Mouse (Mus musculus) limb, embryonic 13.5 days (tissue): Measurements from ENCODE around the gene Nat8f4. TPM values are rescaled to one million over a fixed set of nuclear protein-coding genes. Genes with fewer than 3 reads are reported as not detected.
"Not testable (repeated sequence)": the region's sequence is repeated elsewhere in the genome, so short reads cannot be mapped to it uniquely, and the experiment has no call there.

Source experiments
- ATAC-seq: fragments of 200-750 bp; cut with Nextera tagmentation; 2 replicates; pipeline ENCODE4 v1.8.0; 2017; ENCODE audit warnings: low read depth, moderate number of reproducible peaks, moderate TSS enrichment; ENCODE audit not compliant: low FRiP score
- H3K27ac ChIP-seq: fragments of 300-500 bp; sonication (generic); 2 replicates; pipeline ENCODE4 v1.5.1; 2015; ENCODE audit warnings: inconsistent platforms, mild to moderate bottlenecking, moderate library complexity
- H3K27me3 ChIP-seq: fragments of 300-500 bp; sonication (generic); 2 replicates; pipeline ENCODE4 v1.6.1; 2015; ENCODE audit warnings: mild to moderate bottlenecking, inconsistent platforms
- H3K36me3 ChIP-seq: fragments of 300-500 bp; sonication (generic); 2 replicates; pipeline ENCODE4 v1.6.1; 2015; ENCODE audit warnings: inconsistent platforms, mild to moderate bottlenecking, moderate library complexity
- H3K4me1 ChIP-seq: fragments of 300-500 bp; sonication (generic); 2 replicates; pipeline ENCODE4 v1.6.1; 2015; ENCODE audit warnings: inconsistent platforms
- H3K4me2 ChIP-seq: fragments of 300-500 bp; sonication (generic); replicated peaks from 2 replicates; pipeline ENCODE4 v1.6.1; 2015; ENCODE audit warnings: inconsistent platforms, mild to moderate bottlenecking, moderate library complexity
- H3K4me3 ChIP-seq: fragments of 300-500 bp; sonication (generic); 2 replicates; pipeline ENCODE4 v1.5.1; 2015; ENCODE audit warnings: moderate library complexity, mild to moderate bottlenecking, inconsistent platforms
- H3K9ac ChIP-seq: fragments of 300-500 bp; sonication (generic); 2 replicates; pipeline ENCODE4 v1.6.1; 2015; ENCODE audit warnings: mild to moderate bottlenecking, inconsistent platforms
- H3K9me3 ChIP-seq: fragments of 300-500 bp; sonication (generic); 2 replicates; pipeline ENCODE4 v1.6.1; 2016; ENCODE audit warnings: inconsistent platforms
- WGBS: fragments of 180-500 bp; shearing (Covaris S2); methylation state at CpG from one replicate; pipeline ENCODE4 v1.1.7; 2015; 5-methylcytosine and 5-hydroxymethylcytosine counted together
- polyA plus RNA-seq: library from polyadenylated mRNA; unstranded; fragments of >200 nt; fragmentation: Nextera tagmentation; extraction: Ambion mirVana; gene quantifications from 2 replicates; pipeline ENCODE4 v1.2.1, GENCODE M21; 2015

Gene Nat8f4
- polyA plus RNA-seq, 1 experiment from 2014 or later = 2.5 TPM

DNA sequence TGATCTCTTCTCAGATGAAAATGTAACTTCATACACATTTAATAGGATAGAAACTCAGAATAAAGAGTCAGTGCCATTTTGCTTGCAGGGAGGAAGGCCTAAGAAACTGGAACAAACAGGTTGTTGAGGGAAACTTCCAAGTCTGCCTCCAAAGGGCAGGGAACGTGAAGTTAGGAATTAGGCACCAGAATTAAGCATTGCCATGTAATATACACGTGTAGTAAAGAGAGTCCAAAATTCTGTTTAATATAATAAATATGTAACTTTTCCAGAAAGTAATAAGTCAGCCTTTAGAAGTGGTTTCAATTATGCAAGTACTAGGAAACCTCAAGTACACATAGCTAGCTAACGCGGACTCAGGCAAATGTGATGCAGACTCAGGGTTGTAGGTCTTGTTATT lies 14.7 kb upstream of the Nat8f4 start:
- Histone ChIP-seq H3K27me3 (no peaks in the 10 kb centered on the region), H3K27ac (no peak overlapping the region), H3K9me3 (no peaks in the 10 kb centered on the region), H3K4me1 (peaks cover 13% of the 10 kb centered on the region), H3K36me3 (peaks cover 29% of the 10 kb centered on the region), H3K4me3 (no peak overlapping the region), H3K9ac (no peak overlapping the region), H3K4me2 (no peak overlapping the region)
- 79% methylated on average over 4 of the region's 4 CpGs for WGBS
- ATAC-seq = no peak

DNA sequence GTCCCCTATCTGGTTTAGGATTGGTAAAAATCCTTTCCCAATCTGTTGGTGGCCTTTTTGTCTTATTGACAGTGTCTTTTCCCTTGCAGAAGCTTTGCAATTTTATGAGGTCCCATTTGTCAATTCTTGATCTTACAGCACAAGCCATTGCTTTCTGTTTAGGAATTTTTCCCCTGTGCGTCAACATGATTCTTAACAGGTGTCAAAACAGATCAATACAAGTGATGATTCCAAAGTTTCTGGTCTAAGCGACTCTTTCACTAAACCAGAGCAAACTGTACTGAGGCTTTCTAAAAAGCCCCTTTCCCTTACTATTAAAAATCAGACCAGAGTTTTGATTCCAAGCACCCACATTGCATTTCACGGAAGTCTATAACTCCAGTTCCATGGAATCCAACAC lies 13.7 kb upstream of the Nat8f4 start:
- H3K9me3 ChIP-seq, H3K27ac ChIP-seq, ATAC-seq, H3K4me2 ChIP-seq, H3K27me3 ChIP-seq, H3K9ac ChIP-seq, H3K4me3 ChIP-seq: not testable (repeated sequence)
- Histone ChIP-seq H3K36me3 (peaks cover 22% of the 10 kb centered on the region), H3K4me1 (peaks cover 13% of the 10 kb centered on the region)
- WGBS = 94% methylated on average over 3 of the region's 3 CpGs

DNA sequence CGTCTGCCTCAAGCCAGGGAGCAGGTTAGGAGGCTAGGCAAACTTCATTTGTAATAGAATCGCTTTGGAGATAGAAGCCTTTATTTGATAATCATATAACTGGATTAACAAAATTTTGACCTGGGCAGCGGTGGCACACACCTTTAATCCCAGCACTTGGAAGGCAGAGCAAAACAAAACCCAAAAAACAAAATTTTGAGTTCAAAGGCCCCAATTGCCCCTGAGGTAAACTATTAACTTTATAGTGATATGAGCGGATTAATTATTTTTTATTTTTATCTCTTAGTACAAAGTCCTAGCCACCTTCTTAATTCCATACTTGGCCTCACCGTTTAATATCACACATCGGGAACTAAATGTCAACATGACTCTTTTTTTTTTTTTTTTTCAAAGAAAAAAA lies 11.9 kb upstream of the Nat8f4 start:
- Histone ChIP-seq H3K9ac (peak overlapping the region; percentile 83), H3K27ac (no peak overlapping the region), H3K4me2 (peak overlapping the region; percentile 83), H3K4me1 (peaks cover 13% of the 10 kb centered on the region), H3K27me3 (no peaks in the 10 kb centered on the region), H3K36me3 (peaks cover 7% of the 10 kb centered on the region), H3K4me3 (peak overlapping the region; percentile 60), H3K9me3 (no peaks in the 10 kb centered on the region)
- ATAC-seq = no peak
- 83% methylated on average over 6 of the region's 6 CpGs for WGBS

DNA sequence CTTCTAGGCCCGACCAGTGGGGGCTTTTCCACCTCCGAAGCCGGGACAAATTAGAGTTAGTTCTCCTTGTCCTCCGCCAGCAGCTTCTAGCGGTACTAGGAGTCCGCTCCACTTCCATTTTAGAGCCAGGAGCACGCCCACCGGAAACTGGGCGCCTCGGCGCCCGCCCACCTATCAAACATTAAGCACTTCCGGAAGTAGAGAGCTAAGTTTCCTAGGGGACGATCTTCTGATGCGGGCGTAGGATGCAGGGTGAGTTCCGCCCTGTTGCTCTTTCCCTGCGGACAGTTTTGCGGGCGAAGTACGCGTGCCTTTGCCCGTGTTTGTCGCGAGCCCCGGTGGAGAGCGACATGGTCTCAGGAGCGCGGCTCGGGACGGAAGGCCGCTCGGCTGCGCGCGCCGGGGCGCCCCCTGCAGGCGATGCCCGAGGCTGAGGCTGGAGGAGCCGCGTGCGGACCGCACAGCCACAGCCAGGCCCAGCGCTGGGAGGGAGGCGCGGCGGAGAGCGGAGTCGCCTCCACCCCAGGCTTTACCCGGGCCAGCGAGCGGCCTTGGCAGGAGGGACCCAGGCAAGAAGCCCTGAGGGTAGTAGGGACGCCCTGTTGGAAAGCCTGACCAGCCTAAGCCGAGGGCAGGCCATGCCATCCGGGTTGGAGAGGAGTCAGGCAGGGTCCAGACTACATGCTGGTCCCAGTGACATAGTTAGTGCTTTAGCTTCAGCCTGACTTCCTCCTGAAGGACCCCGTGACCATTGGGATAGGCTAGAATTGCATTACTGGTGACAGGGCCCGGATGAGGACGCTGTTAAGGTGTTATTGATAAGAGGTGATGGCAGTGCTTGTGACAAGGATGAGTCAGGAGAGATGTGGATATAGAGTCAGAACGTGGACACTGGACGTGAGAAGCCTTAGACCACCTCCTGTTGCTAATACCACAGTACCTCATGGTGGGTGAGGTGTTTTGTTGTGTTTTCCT lies 11.1 kb upstream of the Nat8f4 start, which contains the start of gene Nat8f1:
Gene Nat8f1 (minus strand): TSS at position 149 of the 975 bp plus-strand sequence.
- H3K4me2 ChIP-seq = peak within 1 kb of the TSS; percentile 83
- H3K4me1 ChIP-seq = peaks cover 13% of the 10 kb centered on the region
- peak within 1 kb of the TSS; percentile 85 for H3K27ac ChIP-seq
- WGBS = under 1% methylated on average over 61 of the region's 61 CpGs
- H3K9ac ChIP-seq = peak within 1 kb of the TSS; percentile 83
- H3K4me3 ChIP-seq = peak within 1 kb of the TSS; percentile 60
- not testable (repeated sequence) for H3K27me3 ChIP-seq, H3K36me3 ChIP-seq, H3K9me3 ChIP-seq
- peak; percentile 96 for ATAC-seq

DNA sequence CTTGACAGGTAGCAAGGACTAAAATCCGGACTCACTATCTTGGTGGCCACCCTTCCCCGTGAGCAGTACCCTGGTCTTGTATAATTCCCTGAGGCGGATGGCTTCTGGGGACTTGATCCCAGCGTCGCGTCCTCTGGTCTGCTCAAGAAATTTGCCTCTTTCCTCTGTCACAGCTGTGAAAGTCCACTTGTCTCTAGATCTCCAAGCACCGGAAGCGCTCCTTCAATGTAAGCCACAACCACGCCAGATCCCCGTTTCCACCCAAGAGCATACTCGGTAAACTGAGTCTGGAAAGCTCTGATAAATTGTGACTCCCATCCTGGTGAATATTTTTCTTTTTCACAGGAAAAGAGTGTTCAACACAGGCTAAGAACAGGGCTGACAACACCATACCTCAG lies 10.5 kb upstream of the Nat8f4 start:
- Histone ChIP-seq H3K27me3 (no peaks in the 10 kb centered on the region), H3K9me3 (no peaks in the 10 kb centered on the region), H3K4me1 (peaks cover 13% of the 10 kb centered on the region), H3K4me3 (peak overlapping the region; percentile 60), H3K36me3 (no peaks in the 10 kb centered on the region), H3K4me2 (peak overlapping the region; percentile 83), H3K27ac (peak overlapping the region; percentile 85), H3K9ac (peak overlapping the region; percentile 83)
- 0 out of 2 replicates have a peak, but pooled peaks have one; percentile 13 for ATAC-seq
- WGBS = 3% methylated on average over 11 of the region's 11 CpGs

DNA sequence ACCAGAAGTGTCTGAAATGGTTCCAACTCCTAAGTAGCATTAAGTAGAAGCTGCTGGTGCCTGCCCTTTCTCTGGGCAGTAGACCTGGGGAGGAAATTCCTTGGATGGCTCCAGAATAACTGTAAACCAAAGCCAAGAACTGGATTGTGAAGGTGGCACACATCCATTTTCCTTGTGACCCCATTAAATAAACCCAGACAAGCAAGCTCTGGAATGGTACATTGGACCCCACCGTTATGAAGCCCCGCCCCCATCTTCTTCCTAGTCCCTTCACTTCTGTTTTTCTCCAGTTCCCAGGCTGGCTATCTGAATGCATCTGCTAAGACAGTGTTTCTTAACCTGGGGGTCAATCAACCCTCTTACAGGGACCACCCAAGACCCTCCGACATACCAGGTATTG lies 6.9 kb upstream of the Nat8f4 start, which contains the start of gene Tprkb:
Gene Tprkb (plus strand): TSS at position 279 of the 400 bp plus-strand sequence.
- no peak within 1 kb of the TSS for H3K4me2 ChIP-seq
- no peaks in the 10 kb centered on the region for H3K9me3 ChIP-seq
- H3K27ac ChIP-seq = no peak within 1 kb of the TSS
- no peak within 1 kb of the TSS for H3K4me3 ChIP-seq
- H3K9ac ChIP-seq = no peak within 1 kb of the TSS
- no peaks in the 10 kb centered on the region for H3K36me3 ChIP-seq
- WGBS = 79% methylated on average over 3 of the region's 3 CpGs
- no peak for ATAC-seq
- peaks cover 12% of the 10 kb centered on the region for H3K4me1 ChIP-seq
- H3K27me3 ChIP-seq = no peaks in the 10 kb centered on the region

DNA sequence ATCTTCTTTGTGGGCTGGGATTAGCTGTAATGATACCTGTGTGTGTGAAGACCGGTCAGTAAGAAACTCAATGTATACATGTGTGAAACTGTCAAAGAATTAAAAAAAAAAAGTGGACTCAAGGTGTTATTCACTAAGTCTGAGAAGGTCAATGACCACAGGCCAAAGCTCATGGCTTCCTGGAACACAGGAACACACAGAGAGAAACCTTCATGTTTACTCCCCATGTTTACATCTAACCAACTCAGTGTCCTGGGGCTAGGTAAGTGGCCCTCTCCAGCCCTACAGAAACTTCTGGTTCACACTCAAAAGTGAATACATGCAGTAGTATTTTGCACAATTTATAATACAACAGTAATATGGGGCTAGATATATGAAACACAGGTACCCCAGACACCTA lies 5.0 kb upstream of the Nat8f4 start:
- H3K27ac ChIP-seq = no peak overlapping the region
- no peaks in the 10 kb centered on the region for H3K9me3 ChIP-seq
- 97% methylated on average over 1 of the region's 1 CpGs for WGBS
- H3K4me3 ChIP-seq = no peak overlapping the region
- H3K36me3 ChIP-seq = no peaks in the 10 kb centered on the region
- no peak overlapping the region for H3K4me2 ChIP-seq
- peaks cover 3% of the 10 kb centered on the region for H3K4me1 ChIP-seq
- no peaks in the 10 kb centered on the region for H3K27me3 ChIP-seq
- no peak for ATAC-seq
- no peak overlapping the region for H3K9ac ChIP-seq

DNA sequence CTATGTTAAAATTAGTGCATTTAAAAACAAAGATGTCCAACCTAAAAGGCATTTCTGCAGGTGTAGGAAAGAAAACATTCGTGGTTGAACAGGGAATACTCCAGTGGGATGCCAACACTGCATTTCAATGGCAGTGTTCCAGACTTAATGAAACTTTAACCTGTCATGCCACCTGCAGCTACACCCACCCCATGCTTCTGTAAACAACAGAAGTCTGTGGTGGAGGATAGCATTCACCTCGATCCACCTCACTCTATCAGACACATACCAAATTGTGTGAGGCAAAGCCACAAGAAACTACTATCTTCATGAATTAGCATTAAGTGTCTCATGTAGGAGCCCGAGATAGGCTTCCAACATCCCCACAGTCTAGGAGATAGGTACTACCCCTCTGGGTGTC lies 3.7 kb upstream of the Nat8f4 start:
- H3K27me3 ChIP-seq = no peaks in the 10 kb centered on the region
- no peak overlapping the region for H3K4me2 ChIP-seq
- no peak overlapping the region for H3K9ac ChIP-seq
- H3K4me1 ChIP-seq = no peaks in the 10 kb centered on the region
- H3K4me3 ChIP-seq = no peak overlapping the region
- H3K36me3 ChIP-seq = no peaks in the 10 kb centered on the region
- H3K27ac ChIP-seq = no peak overlapping the region
- WGBS = 62% methylated on average over 3 of the region's 3 CpGs
- ATAC-seq = no peak
- H3K9me3 ChIP-seq = no peaks in the 10 kb centered on the region

DNA sequence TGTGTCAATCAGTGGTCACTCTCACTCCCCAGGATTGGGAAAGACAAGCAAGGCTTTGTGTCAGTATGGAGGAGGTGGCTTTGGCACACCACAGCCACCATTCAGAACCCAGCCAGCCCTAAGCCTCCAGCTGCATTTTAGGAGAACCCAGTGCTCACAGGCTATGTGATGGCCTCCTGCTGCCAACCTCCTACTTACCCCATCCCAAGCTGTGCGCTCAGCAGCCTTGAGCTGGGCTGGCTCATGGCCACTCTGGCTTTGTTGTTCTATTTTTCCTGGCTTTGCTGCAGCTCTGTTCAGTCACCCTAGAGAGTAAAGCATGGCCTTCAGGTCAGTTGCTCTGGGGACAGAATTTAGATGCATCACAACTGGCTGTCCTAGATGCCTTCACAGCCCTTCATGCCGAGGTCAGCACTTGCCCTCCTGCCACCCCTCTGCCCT lies 2.2 kb upstream of the Nat8f4 start:
- H3K4me2 ChIP-seq = not testable (repeated sequence)

DNA sequence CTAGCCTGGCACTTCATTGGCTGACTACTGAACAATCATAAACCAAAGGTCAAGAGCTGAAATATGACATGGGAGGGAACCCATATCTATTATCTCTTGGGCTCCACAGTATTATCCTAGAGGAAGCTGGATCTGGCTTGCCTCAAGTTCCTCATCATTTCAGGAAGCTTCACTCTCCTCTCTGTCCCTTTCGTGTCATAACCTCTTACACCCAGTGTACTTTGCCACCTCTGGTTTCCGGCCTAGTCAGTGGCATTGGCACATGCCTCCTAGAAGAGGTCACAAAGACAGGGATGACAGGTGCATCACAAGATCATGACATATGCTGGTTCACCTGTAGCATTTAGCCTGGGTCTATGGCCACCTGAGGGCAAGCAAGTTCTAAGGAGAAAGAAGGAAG lies 2.4 kb downstream of the Nat8f4 start:
- Histone ChIP-seq H3K36me3 (no peaks in the 10 kb centered on the region), H3K4me3 (no peak overlapping the region), H3K27me3 (no peaks in the 10 kb centered on the region), H3K9ac (no peak overlapping the region), H3K9me3 (no peaks in the 10 kb centered on the region), H3K4me2 (no peak overlapping the region), H3K27ac (no peak overlapping the region), H3K4me1 (no peaks in the 10 kb centered on the region)
- WGBS = 92% methylated on average over 2 of the region's 2 CpGs
- no peak for ATAC-seq

More for the DNA sequence above, 2.2 kb upstream of the Nat8f4 start:
- H3K9me3 ChIP-seq, H3K9ac ChIP-seq, H3K4me1 ChIP-seq, H3K27ac ChIP-seq, H3K36me3 ChIP-seq, ATAC-seq, H3K4me3 ChIP-seq, H3K27me3 ChIP-seq: not testable (repeated sequence)
- WGBS = 69% methylated on average over 2 of the region's 2 CpGs

DNA sequence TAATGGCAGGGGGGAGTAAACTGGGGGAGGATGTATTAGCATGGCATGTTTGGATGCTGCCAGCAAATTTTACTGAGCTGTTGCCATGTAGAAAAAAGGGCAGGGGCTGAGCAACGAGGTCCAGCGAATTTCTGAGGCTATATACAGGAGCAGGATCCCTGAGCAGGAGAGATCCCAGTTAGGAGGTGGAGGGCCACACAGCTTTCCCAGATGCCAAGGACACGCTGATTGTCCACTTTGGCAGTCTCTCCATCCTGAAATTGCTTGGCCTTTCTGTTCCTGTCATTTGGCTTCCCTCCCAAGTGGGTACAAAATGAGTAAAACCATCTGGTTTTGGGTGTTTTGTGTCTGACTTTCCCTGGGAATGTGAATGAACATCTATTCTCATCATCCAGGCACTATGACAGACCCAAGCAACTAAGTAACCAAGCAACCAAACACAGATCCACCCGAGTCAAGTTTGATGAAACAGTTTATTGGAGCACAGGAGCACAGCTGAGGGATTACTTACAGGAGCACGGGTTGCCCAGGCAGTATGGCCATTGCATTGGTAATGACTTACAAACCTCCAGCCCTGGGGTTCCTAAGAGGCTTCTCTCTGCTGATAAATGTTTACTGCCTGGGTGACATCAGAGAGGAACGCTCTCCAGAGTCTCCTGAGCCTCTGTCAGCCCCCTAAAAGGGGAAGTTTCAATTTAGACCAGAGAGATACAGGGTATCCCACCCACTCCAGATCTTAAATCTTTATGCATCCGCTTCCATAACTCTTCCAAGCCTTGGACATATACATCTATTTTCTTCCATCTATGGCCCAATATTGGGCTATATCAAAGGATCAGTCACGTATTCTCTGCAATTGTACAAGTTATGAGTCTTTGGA lies 5.8 kb downstream of the Nat8f4 start:
- WGBS = 73% methylated on average over 6 of the region's 8 CpGs
- not testable (repeated sequence) for H3K9me3 ChIP-seq, H3K27me3 ChIP-seq, H3K4me3 ChIP-seq, H3K27ac ChIP-seq, H3K4me2 ChIP-seq, H3K9ac ChIP-seq, H3K36me3 ChIP-seq, H3K4me1 ChIP-seq, ATAC-seq
